Mouse (Mus musculus): ENCODE measurements around the gene Ppp2r3a.

GRCm38 (mm10) chr9:101205216-101205615 is 46.4 kb downstream of the Ppp2r3a start:
- no peak for TF ChIP-seq POLR2A (IDR thresholded peaks at IDR 0.05; ENCODE audit: low read depth, low read length)
- TF ChIP-seq CTCF (IDR thresholded peaks at IDR 0.05; ENCODE audit: extremely low read depth, insufficient read depth, insufficient read length, insufficient replicate concordance) = no peak

All from spleen, adult 2 months (tissue).